Mouse (Mus musculus) myocyte (in vitro differentiated cells): ENCODE measurements around the gene Rgs16. TPM values are rescaled to one million over a fixed set of nuclear protein-coding genes. Genes with fewer than 3 reads are reported as not detected.

ENCODE experiments used
- H3K27me3 ChIP-seq: one replicate; pipeline ENCODE4 v1.6.1; 2011; ENCODE audit not compliant: control insufficient read depth, insufficient read depth, insufficient read length
- H3K36me3 ChIP-seq: one replicate; pipeline ENCODE4 v1.6.1; 2011; ENCODE audit not compliant: control insufficient read depth, insufficient read depth
- H3K4me2 ChIP-seq: one replicate; pipeline ENCODE4 v1.6.1; 2011; ENCODE audit warnings: low read depth, control low read depth
- H3K4me3 ChIP-seq: one replicate; pipeline ENCODE4 v1.5.1; 2011; ENCODE audit warnings: mild to moderate bottlenecking, control low read depth, moderate library complexity
- H3K79me2 ChIP-seq: one replicate; pipeline ENCODE4 v1.6.1; 2011; ENCODE audit not compliant: control insufficient read depth, insufficient read depth
- H3ac ChIP-seq: one replicate; pipeline ENCODE4 v1.6.1; 2011; ENCODE audit not compliant: control insufficient read depth, insufficient read length
- CEBPB ChIP-seq: IDR thresholded peaks from 2 replicates; pipeline ENCODE4 v1.6.1; 2011; ENCODE audit warnings: mild to moderate bottlenecking, moderate library complexity; ENCODE audit not compliant: poor library complexity, insufficient read depth, severe bottlenecking
- E2F4 ChIP-seq: IDR thresholded peaks from one replicate; pipeline ENCODE4 v1.6.1; 2011; ENCODE audit warnings: mild to moderate bottlenecking, control low read depth, moderate library complexity; ENCODE audit not compliant: insufficient read depth
- MAX ChIP-seq: IDR thresholded peaks from one replicate; pipeline ENCODE4 v1.6.1; 2011; ENCODE audit warnings: low read depth, mild to moderate bottlenecking, control low read depth
- MYOD1 ChIP-seq, 3 experiments: IDR thresholded peaks; one replicate each; pipeline ENCODE4 v1.6.1; 2011; ENCODE audit warnings: control low read depth in 2 of 3, low read depth in 2 of 3, mild to moderate bottlenecking in 2 of 3, moderate library complexity in 1 of 3; ENCODE audit not compliant: insufficient read length in 2 of 3, control insufficient read depth in 1 of 3
- MYOG ChIP-seq, 3 experiments: IDR thresholded peaks; one replicate each; pipeline ENCODE4 v1.6.1; 2011; ENCODE audit warnings: control low read depth in 2 of 3, low read depth in 2 of 3, mild to moderate bottlenecking in 2 of 3; ENCODE audit not compliant: insufficient read length in 2 of 3, control insufficient read depth in 1 of 3, insufficient read depth in 1 of 3
- POLR2A ChIP-seq: IDR thresholded peaks from one replicate; pipeline ENCODE4 v1.6.1; 2011; ENCODE audit warnings: low read depth, mild to moderate bottlenecking, control low read depth, moderate library complexity; ENCODE audit not compliant: insufficient read length
- POLR2AphosphoS2 ChIP-seq: IDR thresholded peaks from one replicate; pipeline ENCODE4 v1.6.1; 2011; ENCODE audit warnings: low read depth, control low read depth; ENCODE audit not compliant: insufficient read length
- REST ChIP-seq: IDR thresholded peaks from one replicate; pipeline ENCODE4 v1.6.1; 2011; ENCODE audit warnings: mild to moderate bottlenecking, control low read depth, moderate library complexity; ENCODE audit not compliant: insufficient read depth, insufficient read length
- SRF ChIP-seq: IDR thresholded peaks from one replicate; pipeline ENCODE4 v1.6.1; 2011; ENCODE audit warnings: low read depth; ENCODE audit not compliant: control insufficient read depth, insufficient read length
- TCF12 ChIP-seq: IDR thresholded peaks from one replicate; pipeline ENCODE4 v1.6.1; 2011; ENCODE audit warnings: mild to moderate bottlenecking, control low read depth; ENCODE audit not compliant: poor library complexity, insufficient read depth, severe bottlenecking
- TCF3 ChIP-seq: IDR thresholded peaks from one replicate; pipeline ENCODE4 v1.6.1; 2011; ENCODE audit warnings: low read depth, control low read depth; ENCODE audit not compliant: insufficient read length
- USF1 ChIP-seq: IDR thresholded peaks from one replicate; pipeline ENCODE4 v1.6.1; 2011; ENCODE audit warnings: low read depth, mild to moderate bottlenecking, control low read depth, moderate library complexity
- polyA plus RNA-seq: library from polyadenylated mRNA; unstranded; fragments of >200 nt; fragmentation: generic; extraction: Trizol; gene quantifications from one replicate; pipeline ENCODE4 v1.2.1, GENCODE M21; 2012; ENCODE audit warnings: missing spikeins

Gene Rgs16
- polyA plus RNA-seq, 1 experiment = 6.5 TPM

DNA sequence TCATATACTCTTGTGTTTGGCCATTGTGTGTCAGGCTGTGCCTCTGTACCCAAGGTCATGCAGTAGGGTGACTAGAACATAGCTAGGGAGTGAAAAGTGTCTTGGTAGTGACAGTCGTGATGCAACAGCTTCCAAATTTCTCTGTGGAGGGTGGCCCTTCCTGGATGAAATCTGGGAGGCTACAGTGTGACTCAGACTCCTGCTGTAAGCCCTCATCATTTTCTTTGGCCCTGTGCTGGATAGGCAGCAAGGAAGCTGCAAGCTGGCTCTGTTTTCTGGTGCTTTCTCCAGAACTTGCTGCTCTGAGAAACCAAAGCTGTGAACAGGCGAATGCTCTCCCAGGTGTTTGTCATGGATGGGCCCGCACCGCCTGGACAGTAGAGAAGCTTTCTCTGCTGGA, 43.6 kb upstream of the Rgs16 start:
- no peaks in the 10 kb centered on the region for H3K36me3 ChIP-seq
- H3K4me2 ChIP-seq = no peak overlapping the region
- no peak overlapping the region for H3K4me3 ChIP-seq
- H3ac ChIP-seq = no peak overlapping the region
- TF ChIP-seq CEBPB = no peak
- TF ChIP-seq POLR2A = no peak
- no peak for TF ChIP-seq MYOD1 (IDR thresholded peaks at IDR 0.05; ENCODE audit: control insufficient read depth in 1 of 3, insufficient read length in 2 of 3, low read depth in 2 of 3)
- no peak for TF ChIP-seq MYOG (IDR thresholded peaks at IDR 0.05; ENCODE audit: control insufficient read depth in 1 of 3, insufficient read depth in 1 of 3, insufficient read length in 2 of 3, low read depth in 2 of 3)
- no peak for TF ChIP-seq SRF
- no peaks in the 10 kb centered on the region for H3K79me2 ChIP-seq
- no peaks in the 10 kb centered on the region for H3K27me3 ChIP-seq

DNA sequence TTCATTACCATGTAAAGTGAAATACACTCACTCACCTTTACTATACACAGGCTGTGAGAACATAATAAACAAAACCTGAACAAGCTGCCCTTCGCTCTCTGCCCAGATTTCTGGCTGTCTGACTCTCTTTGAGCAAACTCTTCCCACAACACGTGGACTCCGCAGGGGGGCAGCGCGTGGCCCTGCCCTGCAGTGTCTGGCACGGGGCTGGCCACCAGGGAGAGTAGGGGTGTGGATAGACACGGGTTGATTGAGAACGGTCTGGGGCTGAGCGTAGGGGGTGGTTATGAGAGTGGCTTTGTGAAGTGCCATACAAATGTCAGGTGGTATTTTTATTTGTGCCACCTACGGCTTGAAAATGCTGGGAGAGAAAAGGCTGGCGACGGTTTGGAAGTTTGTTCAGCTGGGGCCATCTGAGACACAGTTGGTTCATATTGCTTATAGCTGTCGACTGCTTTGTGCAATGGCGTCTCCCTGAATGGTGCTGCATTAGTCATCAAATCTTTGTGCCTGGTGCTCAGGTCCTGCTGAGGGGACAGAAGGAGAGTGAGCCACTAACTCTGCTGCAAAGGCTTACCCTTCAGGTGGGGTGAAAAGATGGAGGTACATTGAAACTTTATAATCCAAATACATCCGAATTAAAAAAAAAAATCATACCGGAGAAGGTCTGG, 42.4 kb upstream of the Rgs16 start:
- Histone ChIP-seq H3K36me3 (no peaks in the 10 kb centered on the region), H3K4me3 (no peak overlapping the region), H3K79me2 (no peaks in the 10 kb centered on the region), H3K4me2 (no peak overlapping the region), H3K27me3 (no peaks in the 10 kb centered on the region), H3ac (no peak overlapping the region)
- TF ChIP-seq E2F4 (no peak), POLR2AphosphoS2 (no peak), TCF12 (no peak)

DNA sequence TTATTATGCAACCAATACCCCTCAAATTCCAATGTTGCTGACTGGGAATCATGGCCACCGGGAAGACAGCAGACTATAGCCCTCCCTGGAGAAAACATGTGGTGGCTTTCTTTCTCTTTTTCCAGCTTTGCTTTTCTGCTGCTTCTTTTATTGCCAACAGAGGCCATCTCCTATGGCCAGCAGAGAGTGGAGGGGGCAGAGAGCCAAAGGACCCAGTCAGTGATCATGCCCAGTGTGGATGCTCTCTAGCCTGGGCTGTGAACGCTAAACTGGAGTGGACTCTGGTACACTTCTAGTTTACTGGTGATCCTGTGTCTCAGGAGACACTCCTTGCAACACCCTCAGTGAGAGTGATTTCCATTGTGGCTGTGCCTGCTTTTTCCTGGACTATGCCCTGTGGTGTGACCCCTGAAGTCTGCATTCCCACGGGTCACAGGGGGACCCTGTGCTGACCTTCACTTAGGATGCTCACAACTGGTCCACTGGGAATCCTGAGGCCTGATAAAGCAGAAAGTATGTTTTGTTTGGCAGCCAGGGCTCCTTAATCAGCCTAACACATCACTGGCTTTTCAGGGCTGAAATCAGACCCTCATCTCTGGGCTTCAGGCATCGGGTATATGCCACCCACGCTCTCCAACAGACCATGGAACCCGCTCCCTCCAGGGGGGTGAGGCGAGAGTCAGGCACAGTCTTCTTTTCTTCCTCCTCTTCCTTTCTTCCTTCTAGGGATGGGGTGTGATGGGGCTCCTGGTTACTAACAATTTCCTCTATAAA, 41.7 kb upstream of the Rgs16 start:
- H3K36me3 ChIP-seq = no peaks in the 10 kb centered on the region
- peak overlapping the region; percentile 5 for H3K4me2 ChIP-seq
- no peaks in the 10 kb centered on the region for H3K79me2 ChIP-seq
- no peak overlapping the region for H3ac ChIP-seq
- no peak overlapping the region for H3K4me3 ChIP-seq
- TF ChIP-seq POLR2AphosphoS2 (no peak), TCF3 (no peak), POLR2A (no peak), TCF12 (no peak), CEBPB (no peak), MYOG (IDR thresholded peaks at IDR 0.05; ENCODE audit: control insufficient read depth in 1 of 3, insufficient read depth in 1 of 3, insufficient read length in 2 of 3, low read depth in 2 of 3) (no peak), MAX (no peak), USF1 (no peak), MYOD1 (IDR thresholded peaks at IDR 0.05; ENCODE audit: control insufficient read depth in 1 of 3, insufficient read length in 2 of 3, low read depth in 2 of 3) (no peak), REST (no peak), SRF (no peak), E2F4 (no peak)
- no peaks in the 10 kb centered on the region for H3K27me3 ChIP-seq

DNA sequence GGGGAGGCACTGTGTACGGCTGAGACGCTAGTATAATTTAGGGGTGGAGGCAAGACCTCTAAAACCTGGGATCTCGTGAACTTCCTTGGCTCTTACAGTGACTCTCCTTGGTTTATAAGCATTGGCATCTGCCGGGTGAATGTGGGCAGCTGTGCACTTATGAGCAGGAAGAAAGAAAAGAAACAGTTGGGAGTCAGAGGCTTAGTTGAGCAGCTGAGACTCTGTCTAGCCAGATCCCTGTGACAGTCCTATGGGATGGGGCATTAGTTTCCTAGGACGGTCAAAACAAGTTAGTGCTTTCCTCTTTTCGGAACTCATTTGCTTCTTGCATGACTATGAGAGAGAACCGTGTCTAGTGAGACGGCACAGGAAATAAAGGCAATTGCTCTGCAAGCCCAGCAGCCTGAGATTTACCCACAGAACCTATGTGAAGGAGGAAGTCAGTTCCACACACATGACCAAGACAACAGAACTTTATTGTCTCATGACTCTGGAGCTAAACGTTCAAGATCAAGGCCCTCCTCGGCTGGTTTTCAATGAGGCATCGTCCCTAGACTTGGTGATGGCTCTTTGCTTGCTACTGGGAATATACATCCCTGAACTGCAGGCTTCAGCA, 39.6 kb upstream of the Rgs16 start:
- Histone ChIP-seq H3K36me3 (no peaks in the 10 kb centered on the region), H3K27me3 (no peaks in the 10 kb centered on the region), H3ac (no peak overlapping the region), H3K79me2 (no peaks in the 10 kb centered on the region), H3K4me2 (no peak overlapping the region), H3K4me3 (no peak overlapping the region)
- TF ChIP-seq CEBPB (no peak), POLR2AphosphoS2 (no peak), E2F4 (no peak), MAX (no peak), TCF12 (peak; percentile 33), REST (no peak), POLR2A (no peak), USF1 (no peak), MYOD1 (IDR thresholded peaks at IDR 0.05; ENCODE audit: control insufficient read depth in 1 of 3, insufficient read length in 2 of 3, low read depth in 2 of 3) (no peak), SRF (no peak), MYOG (IDR thresholded peaks at IDR 0.05; ENCODE audit: control insufficient read depth in 1 of 3, insufficient read depth in 1 of 3, insufficient read length in 2 of 3, low read depth in 2 of 3) (peak in 1 of 3 experiments; percentile 29), TCF3 (no peak)

DNA sequence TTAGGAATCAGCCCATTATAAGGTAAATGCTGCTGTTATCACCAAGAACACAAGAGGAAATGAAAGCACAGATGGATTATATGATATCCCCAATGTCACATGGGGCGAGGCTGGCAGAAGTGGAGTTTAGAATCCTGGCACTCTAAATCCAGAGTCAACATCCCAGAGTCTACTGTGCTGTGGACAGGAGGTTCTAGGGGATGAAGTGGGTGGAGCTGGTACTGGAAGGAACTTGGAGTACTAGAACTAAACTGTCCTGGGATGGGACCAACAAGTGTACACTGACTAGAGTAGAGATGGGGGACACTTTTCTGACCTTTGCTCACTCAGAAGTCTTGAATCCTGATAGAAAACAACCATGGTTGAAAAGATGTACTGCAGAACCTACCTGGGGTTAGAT, 38.7 kb upstream of the Rgs16 start:
- TF ChIP-seq MYOD1 (IDR thresholded peaks at IDR 0.05; ENCODE audit: control insufficient read depth in 1 of 3, insufficient read length in 2 of 3, low read depth in 2 of 3) = no peak
- no peak for TF ChIP-seq CEBPB
- no peak for TF ChIP-seq TCF3
- TF ChIP-seq POLR2AphosphoS2 = no peak
- TF ChIP-seq SRF = no peak
- no peak for TF ChIP-seq POLR2A
- TF ChIP-seq MAX = no peak
- TF ChIP-seq E2F4 = no peak
- Histone ChIP-seq H3ac (no peak overlapping the region), H3K4me2 (no peak overlapping the region)

More for the DNA sequence above, 38.7 kb upstream of the Rgs16 start:
- Histone ChIP-seq H3K4me3 (no peak overlapping the region), H3K36me3 (no peaks in the 10 kb centered on the region), H3K79me2 (no peaks in the 10 kb centered on the region), H3K27me3 (no peaks in the 10 kb centered on the region)
